Mouse (Mus musculus): ENCODE data around the gene Ttc17.

GRCm38 (mm10) chr2:94432214-94432613 lies 25.7 kb upstream of the Ttc17 start:
- TF ChIP-seq CTCF (IDR thresholded peaks at IDR 0.05; ENCODE audit: insufficient read depth, low read length), result no peak
- TF ChIP-seq POLR2A (IDR thresholded peaks at IDR 0.05; ENCODE audit: borderline replicate concordance, extremely low read depth, low read depth, low read length), result no peak

All from lung, adult 2 months (tissue).